Mouse (Mus musculus) megakaryocyte, embryonic 14.5 days (primary cell): ENCODE data around the gene Tas1r1.

ENCODE experiments used
- FLI1 ChIP-seq: IDR thresholded peaks from 2 replicates; pipeline ENCODE4 v1.6.1; 2012; ENCODE audit warnings: low read length, inconsistent platforms, mixed read lengths
- GATA1 ChIP-seq: IDR thresholded peaks from 3 replicates; pipeline ENCODE4 v1.6.1; 2012; ENCODE audit warnings: mixed read lengths, low read length, inconsistent platforms, borderline replicate concordance

GRCm38 (mm10) chr4:151996951-151997222, 41.5 kb downstream of the Tas1r1 start:
- no peak for TF ChIP-seq GATA1
- no peak for TF ChIP-seq FLI1
